1 mouse cellular context compared by ENCODE assay signal in genomic region chr10:85871698-85872478, GRCm38 (mm10).
TF ChIP-seq lines count a peak whose summit lies in the region.

No protein-coding gene starts in this region.

TF ChIP-seq in CH12.LX, 34 proteins besides CTCF, POLR2A, EP300 and RAD21 (continued from another document):
- TF ChIP-seq MAX (IDR thresholded peaks at IDR 0.05; ENCODE audit: low read length) (peak; percentile 84), ZKSCAN1 (IDR thresholded peaks at IDR 0.05; ENCODE audit: borderline replicate concordance, low read depth, low read length) (no peak), ZMIZ1 (IDR thresholded peaks at IDR 0.05; ENCODE audit: low read depth, low read length) (peak; percentile 40; the same call in 1 of the 2 replicates), UBTF (IDR thresholded peaks at IDR 0.05; ENCODE audit: low read depth, low read length) (peak; percentile 92; the same call in 1 of the 2 replicates), MYC (IDR thresholded peaks at IDR 0.05; ENCODE audit: low read depth, low read length) (peak; percentile 71), IRF4 (IDR thresholded peaks at IDR 0.05; ENCODE audit: low read depth, low read length) (0 out of 2 replicates have a peak, but pooled peaks have one; percentile 17), MXI1 (IDR thresholded peaks at IDR 0.05; ENCODE audit: low read depth, low read length) (peak; percentile 94), POLR2AphosphoS2 (IDR thresholded peaks at IDR 0.05; ENCODE audit: low read depth, low read length) (no peak), CHD2 (IDR thresholded peaks at IDR 0.05; ENCODE audit: low read length) (no peak), NRF1 (IDR thresholded peaks at IDR 0.05; ENCODE audit: low read depth, low read length) (peak; percentile 92), ETS1 (conservative IDR thresholded peaks at IDR 0.05; ENCODE audit: low read depth, low read length) (no peak), ZC3H11A (IDR thresholded peaks at IDR 0.05; ENCODE audit: low read depth, low read length) (no peak), KAT2A (IDR thresholded peaks at IDR 0.05; ENCODE audit: insufficient replicate concordance, low read length) (peak; percentile 57; the same call in 1 of the 2 replicates), TCF12 (IDR thresholded peaks at IDR 0.05; ENCODE audit: low read depth, low read length) (peak; percentile 47; the same call in 1 of the 2 replicates), TBP (conservative IDR thresholded peaks at IDR 0.05; ENCODE audit: low read depth, low read length) (0 out of 2 replicates have a peak, but pooled peaks have one; percentile 18), BHLHE40 (IDR thresholded peaks at IDR 0.05; ENCODE audit: low read depth, low read length) (no peak), E2F4 (IDR thresholded peaks at IDR 0.05; ENCODE audit: insufficient replicate concordance, low read depth, low read length) (no peak), RCOR1 (conservative IDR thresholded peaks at IDR 0.05; ENCODE audit: low read depth, low read length) (no peak)
TF ChIP-seq in CH12.LX: peak in this region for 15.
